In genomic region chr11:40734251-40734752, GRCm38 (mm10) we compare ENCODE assay signal across 8 mouse cellular contexts. TPM values are rescaled to one million over a fixed set of nuclear protein-coding genes. Genes with fewer than 3 reads are reported as not detected.
DNase-seq lines count a peak whose midpoint lies in the region; ATAC-seq lines count a peak whose summit lies in the region.

No protein-coding gene starts in this region.

- peaks cover 29% of the 10 kb centered on the region for H3K4me1 ChIP-seq in lung, embryonic 15.5 days
- H3K4me1 ChIP-seq in embryonic facial prominence, embryonic 10.5 days = peaks cover 24% of the 10 kb centered on the region
- peaks cover 10% of the 10 kb centered on the region for H3K4me1 ChIP-seq in intestine, embryonic 16.5 days (ENCODE audit: control insufficient read depth, insufficient read depth, low read length)
- peaks cover 25% of the 10 kb centered on the region for H3K4me1 ChIP-seq in neural tube, embryonic 15.5 days

- H3K27me3 ChIP-seq in lung, embryonic 15.5 days = no peaks in the 10 kb centered on the region
- no peaks in the 10 kb centered on the region for H3K27me3 ChIP-seq in embryonic facial prominence, embryonic 10.5 days (replicated peaks; ENCODE audit: low read depth, poor library complexity, severe bottlenecking)
- no peaks in the 10 kb centered on the region for H3K27me3 ChIP-seq in intestine, embryonic 16.5 days (replicated peaks; ENCODE audit: control insufficient read depth, insufficient read depth, low read length)
- H3K27me3 ChIP-seq in neural tube, embryonic 15.5 days (replicated peaks) = no peaks in the 10 kb centered on the region

- peak overlapping the region; percentile 88 for H3K9ac ChIP-seq in lung, embryonic 15.5 days
- peak overlapping the region; percentile 92 for H3K9ac ChIP-seq in intestine, embryonic 16.5 days (ENCODE audit: low read depth, low read length)
- peak overlapping the region; percentile 87 for H3K9ac ChIP-seq in neural tube, embryonic 15.5 days (replicated peaks)

- peak overlapping the region; percentile 69 for H3K4me2 ChIP-seq in lung, embryonic 15.5 days
- H3K4me2 ChIP-seq in intestine, embryonic 16.5 days (ENCODE audit: low read depth, low read length) = peak overlapping the region; percentile 77
- H3K4me2 ChIP-seq in neural tube, embryonic 15.5 days = peak overlapping the region; percentile 84

- peaks cover 29% of the 10 kb centered on the region for H3K36me3 ChIP-seq in lung, embryonic 15.5 days
- H3K36me3 ChIP-seq in embryonic facial prominence, embryonic 10.5 days (replicated peaks) = peaks cover 59% of the 10 kb centered on the region
- H3K36me3 ChIP-seq in intestine, embryonic 16.5 days (ENCODE audit: control insufficient read depth, insufficient read depth, low read length) = peaks cover 2% of the 10 kb centered on the region; the same call in 1 of the 2 replicates
- H3K36me3 ChIP-seq in neural tube, embryonic 15.5 days = peaks cover 25% of the 10 kb centered on the region

- H3K4me3 ChIP-seq in lung, embryonic 15.5 days = peak overlapping the region; percentile 81
- H3K4me3 ChIP-seq in embryonic facial prominence, embryonic 10.5 days = peak overlapping the region; percentile 93
- peak overlapping the region; percentile 88 for H3K4me3 ChIP-seq in intestine, embryonic 16.5 days (ENCODE audit: low read length)
- peak overlapping the region; percentile 86 for H3K4me3 ChIP-seq in neural tube, embryonic 15.5 days (replicated peaks)

- no peak for ATAC-seq in lung, embryonic 15.5 days (ENCODE audit: borderline replicate concordance, extremely low read depth, low FRiP score, low TSS enrichment)
- ATAC-seq in intestine, embryonic 16.5 days = no peak
- no peak for ATAC-seq in neural tube, embryonic 15.5 days (ENCODE audit: low FRiP score)

- no peaks in the 10 kb centered on the region for H3K9me3 ChIP-seq in lung, embryonic 15.5 days
- H3K9me3 ChIP-seq in embryonic facial prominence, embryonic 10.5 days = no peaks in the 10 kb centered on the region
- H3K9me3 ChIP-seq in intestine, embryonic 16.5 days (ENCODE audit: control insufficient read depth, low read length) = no peaks in the 10 kb centered on the region
- H3K9me3 ChIP-seq in neural tube, embryonic 15.5 days (replicated peaks) = no peaks in the 10 kb centered on the region

- peak overlapping the region; percentile 77 for H3K27ac ChIP-seq in lung, embryonic 15.5 days
- peak overlapping the region; percentile 96 for H3K27ac ChIP-seq in embryonic facial prominence, embryonic 10.5 days (replicated peaks)
- no peak overlapping the region for H3K27ac ChIP-seq in intestine, embryonic 16.5 days (ENCODE audit: low read length)
- H3K27ac ChIP-seq in neural tube, embryonic 15.5 days (replicated peaks) = peak overlapping the region; percentile 84; the same call in 1 of the 2 replicates

- DNase-seq in lung, postnatal 10 days = no peak
- peak; percentile 12 for DNase-seq in embryonic facial prominence, embryonic 10.5 days (ENCODE audit: low spot score)
- no peak for DNase-seq in layer of hippocampus, adult 11-12 months (ENCODE audit: low spot score)
- DNase-seq in spleen, postnatal 14 days (ENCODE audit: low spot score in 2 of 2) = no peak
- no peak for DNase-seq in layer of hippocampus, adult 9-11 months

- WGBS in lung, embryonic 15.5 days = 3% methylated on average over 11 of the region's 11 CpGs
- 7% methylated on average over 11 of the region's 11 CpGs for WGBS in embryonic facial prominence, embryonic 10.5 days
- 3% methylated on average over 11 of the region's 11 CpGs for whole genome bisulfite sequencing in intestine, embryonic 16.5 days
- 4% methylated on average over 11 of the region's 11 CpGs for WGBS in neural tube, embryonic 15.5 days

RNA-seq across cellular contexts. Expression of gene Nudcd2, which starts 0.8 kb away (rescaled TPM):
- 156 and 161 TPM in 2 replicates for polyA plus RNA-seq in lung, embryonic 15.5 days (2015; fragmentation: Nextera tagmentation; extraction: Ambion mirVana)
- polyA plus RNA-seq in embryonic facial prominence, embryonic 10.5 days (2016; fragmentation: Nextera tagmentation; extraction: Ambion mirVana) = 222 and 227 TPM in 2 replicates
- 119 and 130 TPM in 2 replicates for polyA plus RNA-seq in intestine, embryonic 16.5 days (2015; fragmentation: Nextera tagmentation; extraction: Ambion mirVana)
- polyA plus RNA-seq in neural tube, embryonic 15.5 days (2015; fragmentation: Nextera tagmentation; extraction: Ambion mirVana) = 54.4 and 73.8 TPM in 2 replicates

RNA-seq across cellular contexts. Expression of gene Hmmr, which starts 1.1 kb away (rescaled TPM):
- polyA plus RNA-seq in lung, embryonic 15.5 days (2015; fragmentation: Nextera tagmentation; extraction: Ambion mirVana) = 51.7 and 57.0 TPM in 2 replicates
- polyA plus RNA-seq in embryonic facial prominence, embryonic 10.5 days (2016; fragmentation: Nextera tagmentation; extraction: Ambion mirVana) = 59.2 and 59.4 TPM in 2 replicates
- 34.1 and 37.6 TPM in 2 replicates for polyA plus RNA-seq in intestine, embryonic 16.5 days (2015; fragmentation: Nextera tagmentation; extraction: Ambion mirVana)
- polyA plus RNA-seq in neural tube, embryonic 15.5 days (2015; fragmentation: Nextera tagmentation; extraction: Ambion mirVana) = 5.0 and 13.3 TPM in 2 replicates

RNA-seq across cellular contexts. Expression of gene Ccng1, which starts 20.8 kb away (rescaled TPM):
- 39.0 and 39.2 TPM in 2 replicates for polyA plus RNA-seq in lung, embryonic 15.5 days (2015; fragmentation: Nextera tagmentation; extraction: Ambion mirVana)
- 31.2 and 31.5 TPM in 2 replicates for polyA plus RNA-seq in embryonic facial prominence, embryonic 10.5 days (2016; fragmentation: Nextera tagmentation; extraction: Ambion mirVana)
- polyA plus RNA-seq in intestine, embryonic 16.5 days (2015; fragmentation: Nextera tagmentation; extraction: Ambion mirVana) = 50.8 and 56.6 TPM in 2 replicates
- polyA plus RNA-seq in neural tube, embryonic 15.5 days (2015; fragmentation: Nextera tagmentation; extraction: Ambion mirVana) = 40.0 and 43.3 TPM in 2 replicates

RNA-seq across cellular contexts. Expression of gene Mat2b, which starts 39.3 kb away (rescaled TPM):
- 92.6 and 94.4 TPM in 2 replicates for polyA plus RNA-seq in lung, embryonic 15.5 days (2015; fragmentation: Nextera tagmentation; extraction: Ambion mirVana)
- 96.0 and 106 TPM in 2 replicates for polyA plus RNA-seq in embryonic facial prominence, embryonic 10.5 days (2016; fragmentation: Nextera tagmentation; extraction: Ambion mirVana)
- 94.2 and 95.9 TPM in 2 replicates for polyA plus RNA-seq in intestine, embryonic 16.5 days (2015; fragmentation: Nextera tagmentation; extraction: Ambion mirVana)
- 55.3 and 66.0 TPM in 2 replicates for polyA plus RNA-seq in neural tube, embryonic 15.5 days (2015; fragmentation: Nextera tagmentation; extraction: Ambion mirVana)
